Mouse (Mus musculus): ENCODE results near the gene Ptbp1. TPM values are rescaled to one million over a fixed set of nuclear protein-coding genes. Genes with fewer than 3 reads are reported as not detected.
A peak's percentile ranks its signal among the peaks of the same experiment; 100 is the strongest.

Gene Ptbp1
- polyA plus RNA-seq, 2 experiments, result 262 to 536 TPM

DNA sequence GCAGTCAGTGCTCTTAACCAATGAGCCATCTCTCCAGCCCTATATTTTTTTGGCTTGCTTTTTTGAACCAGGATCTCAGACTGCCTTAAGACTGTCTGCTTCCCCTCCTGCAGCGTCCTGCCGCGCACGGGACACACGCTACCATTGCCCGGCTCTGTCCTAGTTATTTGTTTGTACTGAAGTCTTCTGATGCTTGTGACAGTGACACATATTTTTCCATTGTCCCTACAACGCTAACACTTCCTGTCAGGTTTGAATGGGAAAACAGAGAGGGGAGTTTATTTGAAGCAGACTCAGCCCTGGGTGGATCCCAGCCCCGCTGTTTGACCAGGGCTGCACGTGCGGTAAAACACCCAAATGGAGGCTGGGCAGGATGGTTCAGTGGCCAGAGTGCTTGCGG lies 45.5 kb upstream of the Ptbp1 start:
- TF ChIP-seq POLR2A (IDR thresholded peaks at IDR 0.05; ENCODE audit: borderline replicate concordance, extremely low read depth, insufficient read depth, insufficient read length), result no peak
- DNase-seq (ENCODE audit: low spot score) (no peak), ATAC-seq (ENCODE audit: low FRiP score, low read depth) (no peak)
- H3K9ac ChIP-seq (ENCODE audit: low read depth, low read length, severe bottlenecking), result no peak overlapping the region
- no peak overlapping the region for H3K27ac ChIP-seq (replicated peaks; ENCODE audit: low read depth, low read length)
- peaks cover 51% of the 10 kb centered on the region for H3K36me3 ChIP-seq (ENCODE audit: control insufficient read depth, insufficient read depth, low read length)
- WGBS, result 92% methylated on average over 11 of the region's 11 CpGs
- no peaks in the 10 kb centered on the region for H3K27me3 ChIP-seq (ENCODE audit: control insufficient read depth, insufficient read depth, low read length)
- H3K4me1 ChIP-seq (ENCODE audit: control insufficient read depth, insufficient read depth, low read length), result peaks cover 3% of the 10 kb centered on the region
- H3K9me3 ChIP-seq (ENCODE audit: control insufficient read depth, low read length), result no peaks in the 10 kb centered on the region
- no peak overlapping the region for H3K4me3 ChIP-seq (replicated peaks; ENCODE audit: low read length)
- no peak overlapping the region for H3K4me2 ChIP-seq (replicated peaks; ENCODE audit: low read depth, low read length, severe bottlenecking)

DNA sequence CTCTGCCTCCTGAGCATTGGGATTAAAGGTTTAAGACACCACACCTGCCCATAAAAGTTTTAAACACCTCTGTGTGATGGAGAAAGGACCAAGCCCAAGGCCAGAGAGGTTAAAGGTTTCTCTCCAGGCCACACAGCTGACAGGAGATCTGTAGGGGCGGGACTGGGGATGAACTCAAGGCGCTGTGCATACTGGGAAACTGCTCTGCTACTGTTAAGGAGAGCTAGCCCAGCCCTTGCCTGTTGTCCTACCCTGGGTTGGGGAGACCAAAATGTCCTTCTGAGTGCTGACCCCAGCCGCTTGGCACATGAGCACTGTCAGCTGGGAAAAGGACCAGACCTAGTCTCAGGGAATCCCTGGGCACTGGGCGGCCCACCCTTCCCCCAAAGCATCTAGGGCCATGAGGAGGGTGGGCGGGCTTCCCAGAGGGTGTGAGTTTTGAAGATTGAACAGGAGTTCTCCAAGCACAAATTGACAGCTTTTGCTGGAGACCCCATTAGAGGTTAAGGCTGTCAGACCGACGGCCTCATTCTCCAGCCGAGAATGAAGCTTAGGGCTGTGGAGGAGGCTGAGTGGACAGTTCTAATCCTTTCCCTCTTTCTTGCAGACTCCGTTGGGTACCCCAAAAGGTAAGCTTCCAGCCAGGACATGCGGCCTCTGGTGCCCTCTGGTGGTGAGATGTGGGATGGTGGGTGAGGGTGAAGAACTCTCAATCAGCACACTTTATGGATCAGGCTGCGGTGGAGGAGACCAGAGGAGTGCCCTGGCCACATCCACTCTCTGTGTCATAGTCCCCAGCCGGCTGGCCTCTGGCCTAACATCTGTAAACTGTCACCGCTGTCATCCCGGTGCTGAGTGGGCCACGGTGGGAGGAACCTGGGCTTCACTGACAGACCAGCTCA lies 42.2 kb upstream of the Ptbp1 start:
- H3K36me3 ChIP-seq (ENCODE audit: control insufficient read depth, insufficient read depth, low read length), result peaks cover 67% of the 10 kb centered on the region
- no peak overlapping the region for H3K9ac ChIP-seq (ENCODE audit: low read depth, low read length, severe bottlenecking)
- 0 out of 2 replicates have a peak, but pooled peaks have one; percentile 34 for ATAC-seq (ENCODE audit: low FRiP score, low read depth)
- H3K27ac ChIP-seq (replicated peaks; ENCODE audit: low read depth, low read length), result no peak overlapping the region
- no peak overlapping the region for H3K4me3 ChIP-seq (replicated peaks; ENCODE audit: low read length)
- no peaks in the 10 kb centered on the region for H3K9me3 ChIP-seq (ENCODE audit: control insufficient read depth, low read length)
- peak; percentile 68 for DNase-seq (ENCODE audit: low spot score)
- H3K4me1 ChIP-seq (ENCODE audit: control insufficient read depth, insufficient read depth, low read length), result no peaks in the 10 kb centered on the region
- no peak for TF ChIP-seq POLR2A (IDR thresholded peaks at IDR 0.05; ENCODE audit: borderline replicate concordance, extremely low read depth, insufficient read depth, insufficient read length)
- no peak overlapping the region for H3K4me2 ChIP-seq (replicated peaks; ENCODE audit: low read depth, low read length, severe bottlenecking)
- WGBS, result 28% methylated on average over 15 of the region's 15 CpGs
- H3K27me3 ChIP-seq (ENCODE audit: control insufficient read depth, insufficient read depth, low read length), result no peaks in the 10 kb centered on the region

- H3K27ac ChIP-seq (replicated peaks; ENCODE audit: low read depth, low read length), result no peak overlapping the region
- no peak overlapping the region for H3K9ac ChIP-seq (ENCODE audit: low read depth, low read length, severe bottlenecking)
- no peak for DNase-seq (ENCODE audit: low spot score)
- no peaks in the 10 kb centered on the region for H3K9me3 ChIP-seq (ENCODE audit: control insufficient read depth, low read length)
- no peaks in the 10 kb centered on the region for H3K27me3 ChIP-seq (ENCODE audit: control insufficient read depth, insufficient read depth, low read length)
- ATAC-seq (ENCODE audit: low FRiP score, low read depth), result no peak
- no peak for TF ChIP-seq POLR2A (IDR thresholded peaks at IDR 0.05; ENCODE audit: borderline replicate concordance, extremely low read depth, insufficient read depth, insufficient read length)
- WGBS, result 88% methylated on average over 5 of the region's 5 CpGs
- H3K4me2 ChIP-seq (replicated peaks; ENCODE audit: low read depth, low read length, severe bottlenecking), result no peak overlapping the region
- H3K4me3 ChIP-seq (replicated peaks; ENCODE audit: low read length), result no peak overlapping the region
- H3K4me1 ChIP-seq (ENCODE audit: control insufficient read depth, insufficient read depth, low read length), result no peaks in the 10 kb centered on the region
- H3K36me3 ChIP-seq (ENCODE audit: control insufficient read depth, insufficient read depth, low read length), result peaks cover 64% of the 10 kb centered on the region
These were observed 39.9 kb upstream of the Ptbp1 start for GRCm38 (mm10) chr10:79814271-79814842.

DNA sequence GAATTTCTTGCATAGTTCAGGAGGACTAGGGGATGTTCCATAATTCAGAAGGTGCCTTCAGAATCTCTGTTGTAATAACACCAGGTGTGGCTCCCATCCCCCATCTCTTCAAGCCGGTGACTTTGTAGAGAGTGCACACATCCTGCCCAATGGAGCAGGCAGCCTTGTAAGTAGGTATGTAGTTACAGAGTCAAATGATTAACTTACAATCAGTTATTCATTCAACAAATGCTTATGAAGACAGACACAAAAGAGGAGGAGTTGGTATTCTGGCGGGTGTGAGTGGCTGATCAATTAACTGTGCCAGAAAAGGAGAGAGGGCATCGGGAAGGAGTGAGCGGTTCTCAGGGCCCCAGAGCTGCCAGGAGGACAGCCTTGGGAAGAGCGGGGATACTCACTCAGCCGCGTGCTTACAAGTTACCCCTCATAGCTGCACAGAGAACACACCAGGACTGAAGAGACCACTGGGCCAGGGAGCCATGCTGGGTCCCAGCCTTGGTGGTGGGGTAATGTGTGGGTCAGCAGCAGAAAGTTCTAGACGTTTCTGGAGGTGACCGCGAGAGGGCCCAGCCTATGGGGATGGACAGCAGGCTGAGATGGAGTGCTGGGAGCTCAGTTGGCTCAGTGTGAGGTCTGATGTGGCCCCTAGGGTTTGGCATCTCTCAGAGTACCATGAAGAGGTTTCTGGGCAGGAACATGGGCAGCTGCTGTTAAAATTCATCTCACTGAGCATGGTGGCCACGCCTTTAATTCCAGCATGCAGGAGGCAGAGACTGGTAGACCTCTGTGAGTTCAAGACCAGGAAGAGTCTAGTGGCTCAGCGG lies 38.3 kb upstream of the Ptbp1 start:
- no peak overlapping the region for H3K27ac ChIP-seq (replicated peaks; ENCODE audit: low read depth, low read length)
- TF ChIP-seq POLR2A (IDR thresholded peaks at IDR 0.05; ENCODE audit: borderline replicate concordance, extremely low read depth, insufficient read depth, insufficient read length), result no peak
- no peak overlapping the region for H3K4me3 ChIP-seq (replicated peaks; ENCODE audit: low read length)
- peaks cover 62% of the 10 kb centered on the region for H3K36me3 ChIP-seq (ENCODE audit: control insufficient read depth, insufficient read depth, low read length)
- no peak overlapping the region for H3K9ac ChIP-seq (ENCODE audit: low read depth, low read length, severe bottlenecking)
- H3K4me1 ChIP-seq (ENCODE audit: control insufficient read depth, insufficient read depth, low read length), result peaks cover 1% of the 10 kb centered on the region; the same call in 1 of the 2 replicates
- WGBS, result 89% methylated on average over 12 of the region's 12 CpGs
- ATAC-seq (ENCODE audit: low FRiP score, low read depth) (no peak), DNase-seq (ENCODE audit: low spot score) (no peak)
- H3K27me3 ChIP-seq (ENCODE audit: control insufficient read depth, insufficient read depth, low read length), result no peaks in the 10 kb centered on the region
- H3K4me2 ChIP-seq (replicated peaks; ENCODE audit: low read depth, low read length, severe bottlenecking), result no peak overlapping the region
- no peaks in the 10 kb centered on the region for H3K9me3 ChIP-seq (ENCODE audit: control insufficient read depth, low read length)

GRCm38 (mm10) chr10:79817111-79817510 lies 37.1 kb upstream of the Ptbp1 start:
- Histone ChIP-seq H3K27ac (replicated peaks; ENCODE audit: low read depth, low read length) (no peak overlapping the region), H3K9me3 (ENCODE audit: control insufficient read depth, low read length) (no peaks in the 10 kb centered on the region), H3K4me1 (ENCODE audit: control insufficient read depth, insufficient read depth, low read length) (peaks cover 3% of the 10 kb centered on the region; the same call in 1 of the 2 replicates), H3K27me3 (ENCODE audit: control insufficient read depth, insufficient read depth, low read length) (no peaks in the 10 kb centered on the region), H3K36me3 (ENCODE audit: control insufficient read depth, insufficient read depth, low read length) (peaks cover 51% of the 10 kb centered on the region), H3K4me3 (replicated peaks; ENCODE audit: low read length) (no peak overlapping the region), H3K9ac (ENCODE audit: low read depth, low read length, severe bottlenecking) (no peak overlapping the region), H3K4me2 (replicated peaks; ENCODE audit: low read depth, low read length, severe bottlenecking) (no peak overlapping the region)
- WGBS, result 88% methylated on average over 2 of the region's 2 CpGs
- TF ChIP-seq POLR2A (IDR thresholded peaks at IDR 0.05; ENCODE audit: borderline replicate concordance, extremely low read depth, insufficient read depth, insufficient read length), result no peak
- DNase-seq (ENCODE audit: low spot score) (no peak), ATAC-seq (ENCODE audit: low FRiP score, low read depth) (no peak)

Measured in limb, embryonic 14.5 days (tissue).